Mouse (Mus musculus) WW6 (cell line): ENCODE measurements around the gene Elane.

Source experiments
- DNase-seq: peaks from one replicate; pipeline ENCODE4 v3.0.0-alpha.2; 2013; ENCODE audit warnings: low read depth, low spot score

Elane gene

DNA sequence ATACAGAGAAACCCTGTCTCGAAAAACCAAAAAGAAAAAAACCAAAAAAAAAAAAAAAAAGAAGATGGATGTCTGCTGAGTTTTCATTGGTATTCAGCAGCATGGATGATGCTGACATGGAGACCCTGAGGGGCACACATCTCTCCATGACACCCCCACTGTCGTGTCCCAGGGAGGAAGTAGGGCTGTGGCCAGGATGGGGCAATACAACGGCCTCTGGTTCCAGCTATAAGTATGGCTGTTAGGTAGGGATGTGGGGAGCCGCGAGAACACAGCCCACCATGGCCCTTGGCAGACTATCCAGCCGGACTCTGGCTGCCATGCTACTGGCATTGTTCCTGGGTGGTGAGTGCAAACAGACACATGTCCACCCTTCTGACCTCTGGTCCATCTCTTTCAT is at the start of gene Elane:
Elane (plus strand) TSS at position 194 of the 400 bp plus-strand sequence.
- DNase-seq = no peak

DNA sequence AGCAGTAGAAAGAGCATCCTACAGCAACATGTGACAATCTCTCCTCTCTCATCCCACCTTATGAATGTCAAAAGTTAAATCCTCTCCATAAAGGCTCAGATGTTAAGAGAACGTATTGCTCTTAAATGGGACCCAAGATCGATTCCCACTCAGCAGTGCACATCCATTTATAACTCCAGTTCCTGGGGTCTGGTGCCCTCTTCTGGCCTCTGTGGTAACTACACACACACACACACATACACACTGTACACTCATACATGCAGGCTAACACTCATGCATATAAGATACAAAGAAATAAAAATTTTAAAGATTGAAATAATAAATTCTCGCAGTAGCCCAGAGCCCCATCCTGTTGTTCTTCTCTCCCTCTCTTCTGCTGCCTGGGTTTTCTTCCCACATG is 49.1 kb upstream of the Elane start:
- DNase-seq = no peak

DNA sequence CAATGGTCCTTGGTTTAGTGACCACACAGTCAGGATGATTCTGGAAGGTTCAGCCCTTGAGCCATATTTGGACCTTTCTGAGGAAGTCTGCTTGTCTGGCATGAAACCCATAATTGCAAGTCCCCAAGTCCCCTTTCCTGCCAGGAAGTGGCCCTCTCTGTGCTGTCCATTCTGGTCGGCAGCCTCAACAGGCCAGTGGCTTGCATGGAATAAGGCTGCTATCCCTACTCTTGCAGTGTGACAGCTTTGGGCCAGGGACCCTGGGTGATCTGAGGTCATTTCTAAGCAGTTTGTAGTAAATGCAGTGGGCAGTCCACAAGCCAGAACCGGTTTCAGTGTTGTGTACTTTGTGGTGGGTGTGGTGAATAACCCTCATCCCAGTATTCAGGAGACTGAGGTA is 47.9 kb upstream of the Elane start:
- DNase-seq = no peak

DNA sequence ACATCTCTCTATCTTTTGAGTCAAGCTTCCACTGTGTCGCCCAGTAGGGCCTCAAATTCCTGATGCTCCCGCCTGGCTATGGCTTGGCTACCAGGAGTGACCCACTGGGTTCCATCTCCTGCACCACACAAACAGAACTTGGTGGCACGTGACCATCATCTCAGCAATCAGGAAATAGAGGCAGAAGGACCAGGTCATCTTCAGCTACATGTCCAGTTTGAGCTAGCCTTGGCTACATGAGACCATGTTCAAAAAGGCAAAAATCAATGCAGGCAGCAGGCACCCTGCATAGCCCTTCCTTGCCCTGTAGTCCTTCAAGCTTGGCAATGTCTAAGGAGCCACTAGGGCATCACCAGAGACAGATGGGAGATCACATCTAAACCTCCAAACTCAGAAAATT is 46.0 kb upstream of the Elane start:
- DNase-seq = no peak

DNA sequence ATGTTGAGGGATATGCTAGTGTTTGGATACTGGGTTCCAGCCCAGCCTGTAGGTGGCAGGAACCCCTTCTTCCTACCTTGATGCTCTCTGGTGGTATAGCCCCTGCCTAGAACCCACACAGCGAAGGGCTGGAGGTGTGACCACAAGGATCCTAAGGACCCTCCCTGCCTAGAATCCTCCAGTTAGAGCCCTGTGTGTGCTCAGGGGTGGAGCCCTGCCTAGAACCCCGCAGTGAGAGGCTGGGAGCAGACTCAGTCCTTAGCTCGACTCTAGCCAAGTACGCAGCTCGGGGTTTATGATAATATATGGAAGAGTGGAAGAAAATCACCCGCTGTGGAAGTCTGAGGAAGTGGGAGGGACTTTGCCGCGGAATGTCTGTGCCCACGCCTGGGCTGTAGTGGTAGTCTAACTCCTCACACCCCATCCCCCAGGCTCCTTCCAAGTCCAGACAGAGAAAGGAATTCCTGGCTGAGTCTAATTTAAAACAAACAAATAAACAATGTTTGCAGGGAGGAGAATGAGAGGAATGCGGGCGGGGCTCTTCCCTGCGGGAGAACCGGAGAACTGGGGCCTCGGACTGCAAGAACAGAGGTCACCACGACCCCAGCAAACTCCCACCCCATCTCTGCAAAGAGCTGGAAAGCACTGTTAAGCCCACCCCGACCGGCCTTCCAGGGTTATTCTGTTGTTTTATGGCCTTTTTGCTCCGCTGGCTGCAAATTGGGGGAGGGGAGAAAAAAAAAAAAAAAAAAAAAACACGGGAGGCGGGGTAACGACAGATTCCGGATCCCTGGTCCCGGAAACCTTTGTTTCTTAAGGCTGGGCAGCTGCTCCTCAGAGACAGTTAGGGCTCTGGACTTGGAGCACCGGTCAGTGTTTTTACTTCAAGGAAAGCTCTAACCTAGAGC is 45.1 kb upstream of the Elane start:
- DNase-seq = peak; percentile 64

DNA sequence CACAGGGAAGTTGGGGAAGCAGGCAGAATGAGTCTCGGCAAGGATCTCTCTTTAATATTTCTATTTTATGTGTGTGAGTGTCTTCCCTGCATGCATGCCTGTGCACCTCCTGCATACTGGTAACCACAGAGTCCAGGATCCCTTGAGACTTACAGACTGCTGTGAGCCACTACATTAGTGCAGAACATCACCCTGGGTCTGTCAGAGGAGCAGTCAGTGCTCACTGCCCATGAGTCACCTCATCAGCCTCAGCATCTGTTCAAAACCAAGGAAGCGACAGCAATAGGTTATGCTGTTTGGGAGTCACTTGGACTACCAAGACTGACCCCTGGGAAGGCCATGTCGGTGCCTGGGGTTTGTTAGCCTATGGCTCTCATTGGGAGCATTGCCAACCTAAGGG is 43.7 kb upstream of the Elane start:
- DNase-seq = no peak

DNA sequence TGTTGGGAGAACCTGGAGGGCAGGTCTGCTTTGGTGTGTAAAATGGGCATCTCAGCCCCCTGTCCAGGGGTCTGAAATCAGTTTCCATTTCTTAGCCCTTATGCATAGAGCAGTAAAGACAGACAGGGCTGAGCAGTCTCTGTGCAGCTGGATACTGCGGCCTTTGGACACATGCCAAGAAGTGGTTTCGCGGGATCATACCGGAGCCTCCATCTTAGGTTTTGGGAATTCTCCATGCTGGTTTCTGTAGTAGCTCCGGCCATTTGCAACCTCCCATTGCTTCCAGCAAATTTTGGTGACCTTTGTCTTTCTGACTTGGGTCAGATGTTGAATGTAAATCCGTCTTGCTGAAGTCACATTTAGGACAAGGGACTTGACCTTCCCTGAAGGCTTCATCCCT is 42.6 kb upstream of the Elane start:
- no peak for DNase-seq

DNA sequence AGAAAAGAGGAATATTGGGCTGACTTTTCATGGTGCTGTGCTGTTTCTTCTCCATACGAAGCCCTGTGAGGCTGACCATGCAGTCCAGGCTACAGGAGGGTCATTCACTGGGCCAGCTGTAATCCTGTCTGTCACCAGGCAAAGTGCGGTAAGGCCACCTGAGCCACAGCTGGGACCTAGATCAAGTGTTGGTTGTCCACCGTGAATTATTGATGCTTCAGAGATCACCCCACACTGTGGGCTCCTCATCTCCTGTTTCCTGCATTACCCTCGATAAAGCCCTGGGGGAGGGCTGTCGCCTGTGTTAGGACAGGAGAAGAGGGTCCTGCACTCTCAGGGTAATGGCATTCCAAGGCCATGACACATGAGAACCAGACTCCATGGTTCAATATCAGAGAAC is 39.5 kb upstream of the Elane start:
- DNase-seq = no peak

DNA sequence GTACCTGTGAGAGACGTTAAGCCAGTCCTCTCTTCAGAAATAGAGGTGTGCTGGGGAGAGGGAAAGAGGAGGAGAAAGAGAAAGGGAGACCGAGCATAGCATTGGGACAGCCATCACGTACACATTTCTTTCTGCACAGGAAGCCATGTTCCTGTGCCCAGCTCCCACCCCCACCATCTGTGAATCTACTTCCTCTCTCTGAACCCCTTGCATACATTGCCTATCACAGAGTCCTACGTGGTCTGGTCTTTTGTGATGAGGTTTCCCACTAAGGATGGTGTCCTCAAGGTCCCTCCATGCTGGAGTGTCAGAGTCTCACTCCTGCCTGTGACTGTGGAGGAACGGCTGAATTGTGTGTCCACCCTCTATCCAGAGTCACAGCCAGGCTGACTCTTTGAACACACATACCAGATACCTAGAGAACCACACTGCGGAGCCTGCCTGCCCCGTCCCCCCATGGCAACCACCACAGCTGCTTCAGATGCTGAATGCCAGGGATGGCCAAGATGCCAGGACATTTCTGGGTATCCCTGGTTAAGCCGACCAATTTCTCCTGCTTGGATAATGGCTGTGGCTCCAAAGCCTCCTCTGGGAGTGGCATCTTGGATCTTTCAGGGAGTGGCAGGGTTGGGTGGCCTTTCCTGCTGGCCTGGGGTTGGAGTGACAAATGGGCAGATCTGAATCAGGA is 36.0 kb upstream of the Elane start:
- DNase-seq = no peak

DNA sequence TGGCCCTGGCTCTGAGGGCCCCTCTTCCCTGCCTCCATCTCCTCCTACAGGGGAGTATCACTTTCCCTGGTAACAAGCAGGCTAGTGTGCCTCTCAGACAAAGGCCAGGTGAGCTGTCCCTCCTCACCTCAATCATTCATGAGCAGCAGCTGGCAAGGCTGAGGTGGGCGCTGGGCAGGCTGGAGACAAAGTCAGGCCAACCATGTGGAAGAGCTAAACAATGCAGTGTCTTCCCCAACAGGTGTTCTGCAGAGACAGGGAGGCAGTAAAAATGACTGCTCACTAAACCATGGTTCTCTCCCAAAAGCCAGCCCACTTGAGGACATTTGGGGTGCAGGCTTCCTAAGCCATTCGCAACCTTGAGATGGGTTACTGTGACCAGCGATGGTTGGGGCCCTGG is 34.4 kb upstream of the Elane start:
- DNase-seq = no peak

DNA sequence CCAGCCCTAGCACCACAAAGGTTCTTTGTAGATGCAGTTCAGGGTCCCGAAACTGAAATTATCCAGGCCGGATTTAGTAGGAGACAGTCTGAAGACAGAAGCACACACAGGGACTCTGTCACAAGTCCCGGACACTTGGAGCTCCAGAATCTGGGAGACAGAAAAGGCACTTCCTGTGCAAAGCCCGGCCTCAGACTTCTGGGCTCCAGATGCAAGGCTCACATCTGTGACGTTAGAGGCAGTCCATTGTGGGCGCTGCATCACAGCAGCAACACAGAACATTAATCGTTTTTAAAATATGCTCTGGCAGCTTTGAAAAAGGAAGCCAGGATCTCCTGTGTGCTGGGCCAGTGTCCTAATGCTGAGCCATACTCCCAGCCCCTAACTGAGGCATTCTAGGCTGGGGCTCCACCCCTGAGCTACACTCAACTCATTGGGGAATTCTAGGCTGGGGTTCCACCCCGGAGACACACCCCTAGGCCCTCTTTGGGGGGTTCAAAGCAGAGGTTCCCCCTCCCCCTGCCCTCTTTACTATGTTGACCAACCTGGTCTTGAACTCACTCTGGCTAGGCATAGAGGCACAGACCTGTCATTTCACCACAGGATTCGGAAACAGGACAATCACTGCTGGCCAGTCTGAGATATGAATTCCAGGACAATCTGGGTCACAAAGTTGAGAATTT is 33.8 kb upstream of the Elane start:
- DNase-seq = no peak

DNA sequence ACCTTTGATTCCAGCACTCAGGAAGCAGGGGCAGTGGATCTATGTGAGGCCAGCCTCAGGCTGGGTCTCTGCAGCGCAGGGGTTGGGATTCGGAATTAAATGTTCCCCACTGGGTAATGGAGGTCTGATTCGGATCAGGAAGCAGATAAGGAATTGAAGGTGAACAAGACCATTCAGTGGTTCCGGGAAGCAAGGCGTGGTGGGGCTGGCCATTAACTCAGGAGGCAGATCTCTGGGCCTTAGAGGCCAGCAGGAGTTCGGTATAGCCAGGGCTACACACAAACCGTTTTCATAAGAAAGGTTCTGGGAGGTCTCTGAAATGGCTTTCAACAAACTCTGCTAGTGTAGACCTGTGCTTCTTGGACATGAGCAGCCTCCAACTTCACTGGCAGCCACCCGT is 33.2 kb upstream of the Elane start:
- no peak for DNase-seq

DNA sequence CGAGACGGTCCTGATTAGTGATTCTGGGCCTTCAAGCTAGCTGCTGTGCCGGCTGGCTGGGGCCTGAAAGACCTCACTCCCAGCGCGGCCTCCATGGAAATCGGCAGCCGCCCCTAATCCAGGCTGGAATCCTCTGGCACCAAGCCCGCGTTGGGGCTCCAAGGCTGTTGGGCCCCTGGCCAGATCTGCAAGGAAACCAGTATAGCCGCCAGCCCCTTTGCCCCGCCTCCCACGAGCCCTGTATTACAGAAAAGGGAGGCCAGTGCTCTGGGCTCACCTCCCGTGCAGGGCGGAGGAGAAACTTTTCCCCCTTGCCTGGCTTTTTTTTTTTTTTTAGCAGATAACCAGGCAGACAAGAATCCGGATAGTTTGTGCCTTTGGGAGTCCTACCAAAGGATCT is 32.7 kb upstream of the Elane start:
- DNase-seq = no peak

DNA sequence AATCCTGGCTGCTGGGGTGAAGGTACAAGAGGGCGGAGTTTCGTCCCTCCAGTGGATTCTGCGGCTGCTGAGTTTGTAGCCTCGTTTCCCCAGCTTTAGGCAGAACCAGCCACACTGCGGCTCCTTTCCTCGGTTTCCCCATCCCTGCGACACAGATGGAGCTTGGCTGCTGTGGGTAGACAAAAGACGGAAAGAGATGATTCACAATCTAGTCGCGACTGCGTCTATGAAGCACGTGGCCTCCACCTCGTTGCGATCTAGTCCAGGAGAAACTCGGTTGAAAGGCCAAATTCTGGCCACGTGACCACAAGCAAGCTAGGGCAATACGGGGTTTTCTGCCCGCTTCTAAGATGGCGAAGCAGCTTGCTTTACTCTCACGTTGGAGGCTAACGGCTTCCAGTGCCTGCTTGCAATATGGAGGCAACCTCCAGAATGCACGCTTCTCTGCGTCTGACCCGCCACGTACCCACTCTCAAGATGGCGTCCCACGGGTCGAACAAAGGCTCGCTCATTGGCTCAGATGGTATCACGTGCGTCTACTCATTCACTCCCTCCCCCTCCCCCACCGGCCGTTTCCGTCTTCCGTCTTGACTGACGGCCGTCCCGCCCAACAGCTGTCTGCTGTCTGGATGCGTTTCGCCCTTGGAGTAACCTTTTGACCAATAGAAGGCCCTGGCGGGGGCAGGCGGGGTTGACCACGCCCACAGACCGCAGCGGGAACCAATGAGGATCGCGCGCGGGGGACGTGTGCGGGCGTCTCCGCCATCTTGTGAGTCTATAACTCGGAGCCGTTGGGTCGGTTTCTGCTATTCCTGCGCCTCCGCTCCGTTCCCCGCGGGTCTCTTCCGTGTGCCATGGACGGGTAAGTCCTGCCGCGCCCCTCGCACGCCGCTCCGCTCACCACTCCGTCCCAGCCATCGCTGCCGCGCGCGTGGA is 31.9 kb upstream of the Elane start, which contains the start of gene Ptbp1:
Ptbp1 (plus strand) TSS at position 568 of the 936 bp plus-strand sequence.
- peak; percentile 99 for DNase-seq

DNA sequence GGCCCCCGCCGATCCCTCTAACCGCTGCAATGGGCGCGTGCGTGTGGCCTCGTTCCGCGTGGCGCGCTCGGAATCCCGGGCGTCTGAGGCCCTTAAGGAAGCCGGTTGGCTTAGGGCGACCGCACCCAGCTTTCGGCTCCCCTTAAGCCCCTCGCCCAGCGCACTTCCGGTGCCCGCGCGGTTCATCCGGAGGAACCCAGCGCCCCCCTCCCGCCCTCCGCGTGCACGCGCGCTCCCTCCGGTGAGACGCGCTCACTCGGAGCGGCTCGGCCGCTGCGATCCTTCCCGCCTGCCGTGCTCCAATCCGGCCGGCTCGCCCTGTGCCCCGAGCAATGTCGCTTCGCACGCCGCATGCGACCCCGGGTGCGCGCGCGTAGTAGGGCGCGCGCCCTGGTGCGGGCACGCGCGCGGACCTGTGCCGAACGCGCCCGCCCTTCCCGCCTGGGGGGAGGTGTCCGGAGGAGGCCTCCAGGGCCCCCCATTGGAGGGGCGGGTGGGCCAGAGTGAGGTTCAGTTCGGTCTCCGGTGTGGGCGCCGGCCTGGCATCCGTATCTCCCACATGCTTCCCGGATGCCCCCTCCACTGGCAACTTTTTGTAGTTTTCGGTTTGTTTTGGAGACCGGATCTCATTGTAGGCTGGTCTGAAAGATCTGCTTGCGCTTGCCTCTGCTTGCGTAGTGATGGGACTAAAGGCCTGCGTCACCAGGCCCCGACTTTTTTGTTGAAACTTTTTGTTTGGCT is 31.1 kb upstream of the Elane start:
- DNase-seq = peak; percentile 57

DNA sequence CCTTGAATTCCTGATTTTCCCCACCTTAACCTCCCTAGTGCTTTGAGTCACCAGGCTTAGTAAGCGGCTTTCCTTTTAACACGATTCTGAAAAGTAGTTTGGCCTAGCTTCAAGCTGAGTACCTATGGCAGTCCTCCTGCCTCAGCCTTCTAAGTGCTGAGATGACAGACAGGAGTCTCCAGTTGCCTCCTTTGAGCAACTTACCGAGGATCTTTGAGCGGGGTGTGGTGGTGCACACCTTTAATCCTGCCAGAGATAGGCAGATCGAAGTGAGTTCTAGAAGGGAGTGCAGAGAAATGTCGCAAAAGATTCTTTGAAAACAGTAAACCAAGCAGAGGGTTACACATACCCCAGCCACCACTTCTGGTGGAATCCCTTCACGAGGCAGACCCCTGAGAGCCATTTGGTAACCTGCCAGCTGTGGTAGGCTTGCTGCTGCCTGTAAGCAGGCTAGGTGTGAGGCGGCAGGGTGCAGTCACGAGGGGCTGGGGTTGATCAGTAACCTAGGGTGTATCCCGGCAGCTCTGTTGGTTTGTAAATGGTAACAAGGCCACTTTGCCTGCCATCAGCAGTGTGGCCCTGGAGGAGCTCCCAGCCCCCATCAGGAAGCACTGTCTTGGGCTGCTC is 30.4 kb upstream of the Elane start:
- DNase-seq = no peak

DNA sequence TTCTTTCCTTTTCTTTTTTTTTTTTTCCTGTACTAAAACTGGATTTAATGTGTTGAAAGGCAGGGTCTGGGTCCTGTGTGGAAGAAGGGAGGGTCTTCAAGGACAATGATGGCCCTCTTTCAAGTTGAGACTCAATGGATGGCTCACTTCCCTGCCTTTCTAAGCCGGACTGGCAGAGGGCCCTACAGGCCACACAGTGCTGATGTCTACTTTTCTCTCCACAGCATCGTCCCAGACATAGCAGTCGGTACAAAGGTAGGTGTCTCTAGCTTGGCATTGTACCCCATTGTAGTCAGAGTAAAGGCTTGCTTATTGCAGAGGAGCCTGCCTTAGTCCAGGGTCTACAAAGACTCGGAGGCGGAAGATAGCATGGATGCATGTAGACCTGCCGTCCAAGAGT is 29.8 kb upstream of the Elane start:
- no peak for DNase-seq

DNA sequence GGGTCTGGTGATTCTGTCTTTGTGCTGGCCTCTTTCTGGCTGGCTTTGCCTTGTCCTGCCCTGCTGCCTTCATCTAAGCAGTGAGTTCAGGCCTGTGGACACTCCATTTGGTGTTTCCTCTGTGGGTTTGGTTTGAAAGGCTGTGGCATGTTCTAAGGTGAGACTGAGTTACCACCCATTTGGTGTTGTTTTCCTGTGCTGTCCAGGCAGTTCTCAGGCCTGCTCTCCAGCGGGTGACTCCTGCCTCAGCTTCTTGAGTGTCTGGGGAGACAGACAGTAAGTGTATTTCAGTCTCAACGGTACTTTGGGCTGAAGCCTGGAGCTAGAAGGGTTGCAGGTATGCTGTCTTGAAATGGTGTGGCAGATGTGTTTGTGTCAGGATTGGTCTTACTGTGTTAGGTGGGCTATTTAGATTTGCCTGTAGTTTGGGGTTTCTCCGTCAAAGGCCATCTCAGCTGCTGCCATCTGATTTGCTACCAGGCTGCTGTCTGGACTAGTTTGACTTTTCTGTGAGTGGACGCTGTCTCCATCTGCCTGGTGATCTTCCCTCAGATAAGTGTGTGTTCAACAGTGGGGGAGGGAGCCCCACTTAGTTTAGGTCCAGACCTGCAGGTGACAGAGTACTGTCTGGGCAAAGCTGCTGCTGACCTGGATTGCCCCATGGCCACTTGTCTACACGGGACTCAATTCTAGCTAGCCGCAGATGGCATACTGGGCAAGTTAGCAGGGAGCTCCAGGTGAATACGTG is 29.2 kb upstream of the Elane start:
- DNase-seq = no peak

DNA sequence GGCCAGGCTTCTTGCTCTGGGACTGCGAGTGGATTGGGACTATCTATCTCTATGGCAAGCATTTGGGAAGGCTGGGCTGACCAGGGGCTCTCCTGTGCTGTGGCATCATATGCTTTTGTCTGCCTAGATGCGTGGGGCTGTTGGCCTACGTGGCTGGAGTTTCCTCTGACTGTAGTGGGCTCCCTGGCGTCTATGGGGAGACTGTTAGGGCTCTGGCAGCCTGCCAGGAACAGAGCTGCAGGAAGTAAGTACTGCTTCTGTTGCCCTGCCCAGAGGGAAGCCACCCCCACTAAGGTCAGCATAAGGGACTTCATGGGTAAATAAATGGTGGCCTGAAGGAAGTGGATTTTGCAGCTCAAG is 28.6 kb upstream of the Elane start:
- no peak for DNase-seq

DNA sequence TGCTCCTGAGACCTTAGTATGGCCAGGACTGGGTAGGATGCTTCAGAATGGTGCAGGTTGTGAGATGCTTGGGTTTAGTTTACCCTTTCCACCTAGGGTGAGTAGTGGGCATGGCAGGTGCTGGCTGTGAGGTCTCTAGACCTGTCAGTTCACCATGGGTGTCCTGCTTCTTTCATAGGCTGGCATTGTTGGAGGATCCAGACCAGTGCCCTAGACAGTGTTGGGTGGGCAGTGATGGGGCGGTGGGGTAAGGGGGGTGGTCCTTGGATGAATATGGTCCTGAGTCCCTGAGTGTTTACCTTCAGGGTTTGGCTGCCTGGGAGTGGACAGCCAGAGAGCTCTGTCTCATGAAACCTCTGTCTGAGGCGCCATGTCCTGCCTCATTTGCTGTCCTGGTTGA is 28.2 kb upstream of the Elane start:
- no peak for DNase-seq
